Mouse (Mus musculus) intestine, embryonic 14.5 days (tissue): ENCODE results near the gene Clec16a. TPM values are rescaled to one million over a fixed set of nuclear protein-coding genes. Genes with fewer than 3 reads are reported as not detected.

Source experiments
- ATAC-seq: fragments of 200-750 bp; cut with Nextera tagmentation; replicated peaks from 2 replicates; pipeline ENCODE4 v1.8.0; 2017; ENCODE audit warnings: low read depth, moderate number of reproducible peaks, moderate TSS enrichment, moderate library complexity; ENCODE audit not compliant: low FRiP score, low TSS enrichment
- DNase-seq: peaks from one replicate; pipeline ENCODE4 v3.0.0-alpha.2; 2018; ENCODE audit warnings: low spot score
- H3K27ac ChIP-seq: fragments of 300-500 bp; sonication (generic); 2 replicates; pipeline ENCODE4 v1.5.1; 2014; ENCODE audit warnings: low read depth, mild to moderate bottlenecking, control low read depth
- H3K27me3 ChIP-seq: fragments of 300-500 bp; sonication (generic); replicated peaks from 2 replicates; pipeline ENCODE4 v1.6.1; 2014; ENCODE audit warnings: low read length, control low read depth; ENCODE audit not compliant: control insufficient read depth, insufficient read depth
- H3K36me3 ChIP-seq: fragments of 300-500 bp; sonication (generic); 2 replicates; pipeline ENCODE4 v1.6.1; 2014; ENCODE audit warnings: low read length, control low read depth; ENCODE audit not compliant: control insufficient read depth, insufficient read depth
- H3K4me1 ChIP-seq: fragments of 300-500 bp; sonication (generic); replicated peaks from 2 replicates; pipeline ENCODE4 v1.6.1; 2014; ENCODE audit warnings: low read length, control low read depth, mixed read lengths; ENCODE audit not compliant: control insufficient read depth, insufficient read depth
- H3K4me2 ChIP-seq: fragments of 300-500 bp; sonication (generic); 2 replicates; pipeline ENCODE4 v1.6.1; 2014; ENCODE audit warnings: low read length
- H3K4me3 ChIP-seq: fragments of 300-500 bp; sonication (generic); 2 replicates; pipeline ENCODE4 v1.5.1; 2014; ENCODE audit warnings: low read depth, low read length, control low read depth, mixed read lengths
- H3K9ac ChIP-seq: fragments of 300-500 bp; sonication (generic); 2 replicates; pipeline ENCODE4 v1.6.1; 2014; ENCODE audit warnings: mild to moderate bottlenecking, low read length
- H3K9me3 ChIP-seq: fragments of 300-500 bp; sonication (generic); 2 replicates; pipeline ENCODE4 v1.6.1; 2016; ENCODE audit warnings: low read length, control low read depth; ENCODE audit not compliant: control insufficient read depth
- WGBS: fragments of 180-500 bp; shearing (Covaris S2); extraction: QIAGEN DNeasy Blood & Tissue Kit; methylation state at CpG from one replicate; pipeline ENCODE4 v1.1.7; 2014; 5-methylcytosine and 5-hydroxymethylcytosine counted together
- polyA plus RNA-seq: library from polyadenylated mRNA; unstranded; fragments of >200 nt; fragmentation: Nextera tagmentation; extraction: Ambion mirVana; gene quantifications from 2 replicates; pipeline ENCODE4 v1.2.1, GENCODE M21; 2014

The Clec16a gene
- polyA plus RNA-seq, 1 experiment from 2014 or later, result 26.6 TPM

GRCm38 (mm10) chr16:10525610-10525980, 19.5 kb upstream of the Clec16a start:
- peaks cover 13% of the 10 kb centered on the region for H3K36me3 ChIP-seq
- H3K4me1 ChIP-seq, result no peaks in the 10 kb centered on the region
- no peak overlapping the region for H3K4me2 ChIP-seq
- WGBS, result 71% methylated on average over 2 of the region's 2 CpGs
- H3K4me3 ChIP-seq, result no peak overlapping the region
- no peaks in the 10 kb centered on the region for H3K9me3 ChIP-seq
- H3K27me3 ChIP-seq, result no peaks in the 10 kb centered on the region
- H3K27ac ChIP-seq, result no peak overlapping the region
- DNase-seq, result no peak
- no peak overlapping the region for H3K9ac ChIP-seq
- no peak for ATAC-seq

GRCm38 (mm10) chr16:10527046-10527644, 18.0 kb upstream of the Clec16a start:
- peaks cover 18% of the 10 kb centered on the region for H3K36me3 ChIP-seq
- WGBS, result 77% methylated on average over 6 of the region's 6 CpGs
- H3K4me2 ChIP-seq, result no peak overlapping the region
- H3K9me3 ChIP-seq, result no peaks in the 10 kb centered on the region
- H3K27me3 ChIP-seq, result no peaks in the 10 kb centered on the region
- no peaks in the 10 kb centered on the region for H3K4me1 ChIP-seq
- no peak overlapping the region for H3K4me3 ChIP-seq
- no peak overlapping the region for H3K9ac ChIP-seq
- ATAC-seq (no peak), DNase-seq (no peak)
- no peak overlapping the region for H3K27ac ChIP-seq

DNA sequence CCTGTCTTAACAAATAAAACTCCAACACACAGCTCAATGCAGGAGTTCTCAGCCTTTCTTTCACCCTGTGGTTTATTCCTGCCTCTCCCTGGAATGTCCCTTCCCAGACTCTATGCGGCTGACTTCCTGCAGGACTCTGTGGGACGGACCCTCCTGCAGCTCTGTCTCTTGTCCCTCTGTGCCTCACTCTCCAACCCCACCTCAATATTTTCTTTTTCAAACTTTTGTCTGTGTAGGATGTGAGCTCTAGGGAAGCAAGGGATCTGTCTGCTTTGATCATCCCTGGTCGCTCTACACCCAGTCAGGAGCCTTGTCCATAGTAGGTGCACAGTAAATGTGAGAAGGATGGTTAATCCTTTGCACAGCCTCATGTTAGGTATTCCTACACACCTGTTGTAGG, 16.8 kb upstream of the Clec16a start:
- Histone ChIP-seq H3K9me3 (no peaks in the 10 kb centered on the region), H3K27me3 (no peaks in the 10 kb centered on the region), H3K4me2 (no peak overlapping the region), H3K36me3 (peaks cover 22% of the 10 kb centered on the region), H3K4me1 (no peaks in the 10 kb centered on the region), H3K4me3 (no peak overlapping the region), H3K27ac (no peak overlapping the region), H3K9ac (no peak overlapping the region)
- WGBS, result 79% methylated on average over 3 of the region's 3 CpGs
- DNase-seq (no peak), ATAC-seq (no peak)

DNA sequence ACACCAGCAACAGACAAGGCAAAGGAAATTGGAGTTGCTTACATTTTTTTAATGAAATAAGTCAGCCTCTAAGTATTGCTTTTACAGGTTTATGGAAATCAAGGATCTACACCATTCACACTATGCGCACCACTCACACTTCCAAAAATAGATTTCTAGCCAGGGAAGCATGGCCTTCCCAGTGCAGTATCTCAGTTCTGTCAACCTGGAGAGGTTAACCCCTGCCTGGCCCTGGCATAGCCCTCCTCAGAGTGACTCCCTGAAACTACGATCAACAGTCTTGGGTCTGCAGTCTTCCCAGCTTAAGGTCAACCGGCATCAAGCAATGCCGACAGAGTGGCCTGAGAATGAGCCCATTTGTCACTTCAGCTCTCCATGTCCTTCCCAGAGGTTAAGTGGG, 15.0 kb upstream of the Clec16a start:
- peaks cover 22% of the 10 kb centered on the region for H3K36me3 ChIP-seq
- H3K27me3 ChIP-seq, result no peaks in the 10 kb centered on the region
- no peak overlapping the region for H3K27ac ChIP-seq
- WGBS, result 93% methylated on average over 4 of the region's 4 CpGs
- H3K4me1 ChIP-seq, result no peaks in the 10 kb centered on the region
- H3K9ac ChIP-seq, result no peak overlapping the region
- no peak overlapping the region for H3K4me2 ChIP-seq
- DNase-seq (no peak), ATAC-seq (no peak)
- no peaks in the 10 kb centered on the region for H3K9me3 ChIP-seq
- no peak overlapping the region for H3K4me3 ChIP-seq

- no peaks in the 10 kb centered on the region for H3K27me3 ChIP-seq
- no peak for DNase-seq
- WGBS, result 88% methylated on average over 4 of the region's 4 CpGs
- no peak for ATAC-seq
- H3K4me2 ChIP-seq, result no peak overlapping the region
- no peak overlapping the region for H3K4me3 ChIP-seq
- H3K9ac ChIP-seq, result no peak overlapping the region
- peaks cover 36% of the 10 kb centered on the region for H3K36me3 ChIP-seq
- H3K4me1 ChIP-seq, result no peaks in the 10 kb centered on the region
- H3K27ac ChIP-seq, result no peak overlapping the region
- H3K9me3 ChIP-seq, result no peaks in the 10 kb centered on the region
Measured at GRCm38 (mm10) chr16:10533781-10534180, 11.4 kb upstream of the Clec16a start.

- H3K27me3 ChIP-seq, result no peaks in the 10 kb centered on the region
- DNase-seq (no peak), ATAC-seq (no peak)
- H3K4me3 ChIP-seq, result no peak overlapping the region
- WGBS, result 84% methylated on average over 7 of the region's 7 CpGs
- peaks cover 33% of the 10 kb centered on the region for H3K36me3 ChIP-seq
- H3K27ac ChIP-seq, result no peak overlapping the region
- no peak overlapping the region for H3K4me2 ChIP-seq
- no peaks in the 10 kb centered on the region for H3K9me3 ChIP-seq
- H3K4me1 ChIP-seq, result no peaks in the 10 kb centered on the region
- H3K9ac ChIP-seq, result no peak overlapping the region
Measured at GRCm38 (mm10) chr16:10534567-10534966, 10.6 kb upstream of the Clec16a start.

GRCm38 (mm10) chr16:10536323-10536722, 8.8 kb upstream of the Clec16a start:
- Histone ChIP-seq H3K9ac (no peak overlapping the region), H3K27ac (no peak overlapping the region), H3K4me2 (no peak overlapping the region), H3K27me3 (no peaks in the 10 kb centered on the region), H3K4me1 (peaks cover 15% of the 10 kb centered on the region), H3K9me3 (no peaks in the 10 kb centered on the region), H3K4me3 (no peak overlapping the region), H3K36me3 (peaks cover 22% of the 10 kb centered on the region; the same call in 1 of the 2 replicates)
- ATAC-seq (no peak), DNase-seq (no peak)
- WGBS, result 75% methylated on average over 5 of the region's 5 CpGs

DNA sequence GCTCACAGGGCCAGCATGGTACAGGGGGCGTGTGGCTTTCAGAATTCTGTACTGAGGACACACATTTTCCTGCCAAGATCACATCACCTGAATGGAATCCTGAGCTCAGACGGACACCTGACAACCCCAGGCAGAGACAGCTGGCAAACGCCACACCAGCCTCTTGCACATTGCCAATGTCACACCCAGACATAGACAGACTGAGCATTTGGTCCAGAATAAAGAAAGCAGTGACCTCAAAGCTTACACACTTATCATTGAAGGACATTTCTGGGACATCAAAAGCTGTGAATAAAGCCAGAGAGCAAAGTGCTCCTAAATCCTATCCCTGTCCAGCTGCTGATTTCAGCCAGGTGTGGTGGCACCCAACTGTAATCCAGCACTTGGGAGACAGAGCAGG, 8.2 kb upstream of the Clec16a start:
- no peak overlapping the region for H3K27ac ChIP-seq
- peaks cover 20% of the 10 kb centered on the region for H3K4me1 ChIP-seq
- no peak overlapping the region for H3K4me3 ChIP-seq
- ATAC-seq (no peak), DNase-seq (no peak)
- WGBS, result 77% methylated on average over 3 of the region's 3 CpGs
- H3K4me2 ChIP-seq, result no peak overlapping the region
- H3K36me3 ChIP-seq, result peaks cover 18% of the 10 kb centered on the region; the same call in 1 of the 2 replicates
- H3K9me3 ChIP-seq, result no peaks in the 10 kb centered on the region
- no peaks in the 10 kb centered on the region for H3K27me3 ChIP-seq
- H3K9ac ChIP-seq, result no peak overlapping the region
